Mouse (Mus musculus) testis, postnatal 10 days (tissue): ENCODE results near the gene Tars2.
"Not testable (repeated sequence)": the region's sequence is repeated elsewhere in the genome, so short reads cannot be mapped to it uniquely, and the experiment has no call there.

ENCODE experiments used
- DNase-seq: peaks from one replicate; pipeline ENCODE4 v3.0.0; 2021; ENCODE audit warnings: low spot score

Tars2 gene

GRCm38 (mm10) chr3:95760106-95760505 is at the start of gene Tars2:
Gene Tars2, minus strand, starts transcription at chr3:95760206.
- DNase-seq = no peak

DNA sequence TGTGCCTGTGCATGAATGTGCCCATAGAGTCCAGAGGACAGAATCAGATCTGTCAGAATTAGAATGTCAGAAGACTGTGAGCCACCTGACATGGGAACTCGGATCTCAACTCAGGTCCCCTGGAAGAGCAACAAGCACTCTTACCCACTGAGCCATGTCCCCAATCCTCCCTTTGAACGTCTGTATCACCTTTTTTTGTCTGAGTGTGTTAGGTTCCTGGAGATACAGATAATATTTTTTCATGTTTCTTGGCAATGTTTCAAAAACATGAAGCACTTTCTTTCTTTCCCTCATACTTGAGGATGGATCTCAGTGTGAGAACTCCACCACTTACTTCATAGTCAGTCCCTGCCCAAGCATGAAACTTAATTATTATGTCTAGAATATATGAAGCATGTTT is 48.4 kb upstream of the Tars2 start:
- no peak for DNase-seq

- DNase-seq = not testable (repeated sequence)
Measured at GRCm38 (mm10) chr3:95807630-95808029, 47.6 kb upstream of the Tars2 start.

- DNase-seq = no peak
Measured at GRCm38 (mm10) chr3:95806677-95807076, 46.7 kb upstream of the Tars2 start.

DNA sequence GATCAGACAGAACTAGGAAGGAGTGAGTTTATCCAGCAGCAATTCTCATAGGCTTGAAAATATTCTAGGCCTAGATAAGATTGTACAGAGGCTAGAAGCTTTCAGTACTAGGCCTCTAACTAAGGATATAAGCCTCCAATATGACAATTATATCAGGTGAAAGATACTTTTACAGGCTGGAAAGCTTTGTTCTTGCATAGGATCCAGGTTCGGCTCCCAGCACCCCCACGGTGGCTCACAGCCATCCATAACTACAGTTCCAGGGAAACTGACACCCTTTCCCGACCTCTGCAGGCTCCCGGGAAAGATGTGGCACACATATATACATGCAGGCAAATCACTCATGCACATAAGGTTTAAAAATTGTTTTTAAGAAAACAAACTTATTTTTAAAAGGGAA is 43.8 kb upstream of the Tars2 start:
- DNase-seq = no peak

GRCm38 (mm10) chr3:95798756-95799155 is 38.8 kb upstream of the Tars2 start:
- DNase-seq = no peak

GRCm38 (mm10) chr3:95794299-95794698 is 34.3 kb upstream of the Tars2 start:
- no peak for DNase-seq

- DNase-seq = no peak
Measured at GRCm38 (mm10) chr3:95793662-95794061, 33.7 kb upstream of the Tars2 start.

GRCm38 (mm10) chr3:95785501-95785900 is 25.5 kb upstream of the Tars2 start:
- no peak for DNase-seq

- DNase-seq = no peak
Measured at GRCm38 (mm10) chr3:95771985-95772384, 12.0 kb upstream of the Tars2 start.

DNA sequence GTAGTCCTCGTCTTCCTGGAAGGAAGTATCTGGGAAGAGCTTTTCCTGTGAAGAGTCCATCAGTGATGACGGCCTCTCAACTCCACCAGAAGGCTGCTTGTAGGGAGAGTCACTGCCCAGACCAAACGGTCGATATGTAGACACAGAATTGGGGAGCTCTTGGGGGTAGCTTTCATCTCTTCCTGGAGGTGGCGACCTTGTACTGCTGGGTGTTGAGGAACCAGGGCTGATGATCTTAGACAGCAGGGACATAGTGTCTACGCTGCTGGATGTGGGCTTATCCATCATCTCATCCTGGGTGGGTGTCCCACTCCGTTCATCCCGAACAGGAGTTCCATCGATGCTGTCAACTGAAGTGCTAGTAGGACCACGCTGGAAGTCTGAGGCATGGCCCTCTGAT is 5.5 kb upstream of the Tars2 start:
- no peak for DNase-seq

DNA sequence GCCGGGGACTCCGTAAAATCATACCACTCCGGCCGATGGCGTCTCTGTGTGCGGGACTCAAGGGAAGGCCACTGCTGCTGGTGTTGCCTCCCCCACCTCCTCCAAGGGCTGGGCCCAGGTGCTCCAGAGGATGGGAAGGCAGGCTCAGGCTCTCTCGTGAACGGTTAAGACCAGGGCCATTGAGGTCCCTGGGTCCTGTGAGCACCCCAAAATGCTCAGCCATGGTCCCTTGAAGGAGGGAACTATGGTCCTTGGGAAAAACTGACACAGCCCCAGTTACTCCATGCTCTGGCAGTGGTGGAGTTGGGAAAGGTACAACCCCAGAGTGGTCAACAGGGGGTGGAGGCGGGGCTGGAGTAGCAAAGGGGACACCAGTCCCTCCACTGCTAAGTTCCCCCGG is 3.8 kb upstream of the Tars2 start:
- DNase-seq = no peak

- no peak for DNase-seq
Measured at GRCm38 (mm10) chr3:95762961-95763360, 3.0 kb upstream of the Tars2 start.

DNA sequence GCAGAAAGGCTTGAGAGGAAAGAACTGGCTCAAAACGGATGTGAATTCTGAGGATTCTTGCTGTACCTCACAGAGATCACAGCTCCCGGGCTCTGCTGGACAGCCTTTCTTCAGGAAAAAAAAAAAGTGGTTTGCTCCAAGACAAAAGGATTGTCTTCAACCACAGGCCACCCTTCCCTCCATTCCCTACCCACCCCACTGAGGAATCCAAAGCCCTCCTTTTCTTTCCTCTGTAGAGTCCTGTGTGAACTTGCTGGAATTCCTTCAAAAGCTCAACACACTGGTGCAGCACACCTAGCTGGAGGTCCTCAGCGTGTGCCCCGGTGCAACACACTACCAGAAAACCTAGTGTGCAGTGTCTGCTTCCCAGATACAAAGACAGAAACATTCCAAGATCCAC is 1.8 kb upstream of the Tars2 start:
- DNase-seq = no peak

GRCm38 (mm10) chr3:95760656-95761055 is 650 bp upstream of the Tars2 start:
- DNase-seq = no peak

DNA sequence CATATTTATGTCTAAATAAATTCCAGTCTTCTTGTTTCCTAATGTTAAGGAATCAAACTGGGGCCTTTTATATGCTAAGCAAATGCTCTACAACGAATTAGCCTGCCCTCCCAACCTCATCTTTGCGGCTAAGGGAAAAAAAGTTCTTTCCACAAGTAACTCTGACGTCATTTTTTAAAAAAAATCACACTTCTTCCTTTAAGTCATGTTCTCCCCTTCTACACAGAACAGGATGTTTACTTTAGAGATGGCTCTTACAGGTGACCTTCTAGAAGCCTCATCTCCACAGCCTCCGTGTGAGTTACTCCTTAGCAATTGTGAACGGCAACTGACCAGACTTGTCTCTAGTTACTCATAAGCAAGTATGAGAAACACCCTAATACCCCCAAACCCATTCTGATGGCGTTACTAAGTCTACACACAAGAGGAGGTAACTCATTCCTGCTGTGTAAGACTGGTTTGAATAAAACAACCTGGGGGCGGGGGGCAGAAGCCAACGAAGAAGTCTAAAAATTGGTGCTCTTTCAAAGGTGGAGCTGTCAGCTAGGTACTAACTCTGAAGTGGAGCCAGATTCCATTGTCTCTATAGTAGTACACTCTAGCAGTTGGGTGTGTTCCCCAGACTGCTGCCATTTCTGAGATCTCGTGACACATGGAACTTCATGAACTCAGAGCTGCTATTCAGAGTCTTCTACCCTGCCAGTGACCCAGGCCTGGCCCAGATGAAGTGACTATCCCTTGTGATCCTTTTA is 1.4 kb downstream of the Tars2 start:
- no peak for DNase-seq

DNA sequence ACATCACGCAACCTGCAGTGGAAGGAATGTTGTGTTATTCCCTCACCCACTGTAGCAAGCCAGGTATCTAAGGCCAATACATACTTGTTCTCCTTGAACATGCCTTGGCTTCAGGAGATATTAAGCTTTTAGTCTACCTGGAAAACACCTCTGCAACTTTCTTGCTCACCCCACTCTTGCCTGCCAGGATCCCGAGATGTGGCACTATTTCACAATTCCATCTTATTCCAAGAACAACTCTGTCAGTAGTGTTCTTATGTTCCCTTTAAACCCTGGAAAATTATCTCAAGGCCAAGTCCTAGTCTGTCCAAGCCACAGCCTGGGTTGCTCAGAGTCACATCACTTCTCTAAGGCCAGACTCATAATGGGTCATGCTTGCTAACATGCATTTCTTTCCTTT is 3.2 kb downstream of the Tars2 start:
- DNase-seq = no peak

- peak; percentile 92 for DNase-seq
Measured at GRCm38 (mm10) chr3:95754345-95755206, 5.4 kb downstream of the Tars2 start.

DNA sequence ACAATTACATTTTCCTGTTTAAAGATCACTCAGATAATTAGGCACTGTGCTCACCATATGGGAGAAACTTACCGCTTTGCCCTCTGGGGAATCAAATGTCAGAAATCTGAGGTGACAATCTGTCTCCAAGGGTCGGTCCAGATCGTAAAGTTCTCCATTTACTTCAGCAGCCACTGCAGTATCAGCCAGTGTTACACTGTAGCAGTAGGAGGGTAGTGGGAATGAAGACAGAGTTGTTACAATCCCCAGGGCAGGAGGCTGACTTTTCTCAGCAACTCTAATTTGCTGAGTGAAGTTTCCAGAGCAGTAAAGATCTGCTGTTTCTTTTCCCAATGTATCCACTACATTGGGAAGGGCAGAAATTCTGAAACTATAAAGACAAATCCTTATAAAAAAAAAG is 7.1 kb downstream of the Tars2 start:
- DNase-seq = no peak

DNA sequence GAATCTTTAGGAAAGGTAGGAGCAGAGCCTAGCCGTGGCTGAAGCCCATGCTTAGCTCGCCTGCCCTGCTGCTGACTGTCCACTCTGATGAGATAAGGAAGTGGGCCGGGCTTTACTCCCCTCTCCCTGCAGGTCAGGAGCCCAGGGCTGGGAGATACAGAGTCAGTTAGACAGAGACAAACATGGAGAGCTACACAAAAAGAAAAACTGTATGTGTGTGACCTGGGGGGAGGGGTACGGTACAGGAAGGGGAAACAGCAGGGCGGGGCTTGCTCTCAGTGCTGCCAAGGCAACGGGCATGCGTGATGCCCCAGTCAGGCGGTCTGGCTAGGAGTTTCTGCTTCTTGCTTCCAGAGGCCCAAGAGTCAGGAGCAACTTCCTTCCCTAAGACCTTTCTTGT is 19.6 kb downstream of the Tars2 start:
- peak; percentile 69 for DNase-seq

GRCm38 (mm10) chr3:95739353-95740104 is 20.5 kb downstream of the Tars2 start, which contains the start of gene Ecm1:
Gene Ecm1, minus strand, starts transcription at chr3:95739569.
- DNase-seq = no peak

DNA sequence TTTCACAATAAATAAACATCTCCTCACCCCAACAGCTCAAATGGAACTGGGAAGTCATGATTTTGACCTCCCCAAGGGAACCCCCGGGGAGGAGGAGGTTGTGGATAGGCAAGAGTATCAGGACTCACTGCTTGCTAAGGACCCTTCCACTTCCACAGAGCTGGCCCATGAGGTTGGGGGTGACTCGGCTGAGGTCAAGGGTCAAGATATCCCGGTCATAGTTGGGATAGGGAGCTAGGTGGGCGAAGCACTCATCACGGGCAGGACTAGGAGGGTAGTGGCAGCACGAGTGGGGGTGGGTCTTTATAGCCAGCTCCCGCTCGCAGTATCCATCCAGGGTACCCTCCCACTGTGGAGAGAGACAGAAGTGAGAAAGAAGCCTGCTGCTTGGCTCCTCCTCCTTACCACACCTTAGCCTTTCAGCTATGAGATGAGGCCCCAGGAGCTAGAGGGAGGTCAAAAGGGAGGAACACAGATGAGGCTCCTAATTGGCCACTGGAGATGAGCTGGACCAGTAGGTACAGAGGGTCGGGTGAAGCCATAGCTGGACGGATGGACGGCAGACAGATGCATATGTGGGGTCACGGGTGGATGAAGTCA is 24.8 kb downstream of the Tars2 start:
- DNase-seq = no peak
